Mouse (Mus musculus): ENCODE results near the gene Vmn1r231. TPM values are rescaled to one million over a fixed set of nuclear protein-coding genes. Genes with fewer than 3 reads are reported as not detected.
A peak's percentile ranks its signal among the peaks of the same experiment; 100 is the strongest.

Vmn1r231 gene
- not detected for total RNA-seq (2021)
- long read RNA-seq, experiment 1 = 0 reads
- long read RNA-seq, experiment 2 = 0 reads

DNA sequence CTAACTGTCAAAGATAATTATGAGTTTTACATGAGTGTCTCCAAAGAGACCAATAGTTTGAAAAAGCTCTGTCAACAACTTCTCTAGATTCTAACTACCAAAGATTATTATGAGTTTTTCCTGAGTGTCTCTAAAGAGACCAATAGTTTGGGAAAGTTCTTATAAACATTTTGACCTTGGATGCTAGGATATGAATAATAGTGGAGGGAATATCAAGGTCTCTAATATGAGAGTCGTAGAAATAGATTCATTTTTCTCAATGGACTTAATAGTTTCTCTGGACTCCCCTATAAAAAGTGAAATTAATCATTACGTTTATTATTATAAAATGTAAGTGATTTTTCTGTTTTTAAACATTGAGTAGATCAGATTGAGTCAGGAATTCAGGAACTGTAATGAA lies at the start of gene Vmn1r231:
Gene Vmn1r231 (minus strand): TSS at position 101 of the 400 bp plus-strand sequence.
- TF ChIP-seq CTCF (IDR thresholded peaks at IDR 0.05) = no peak
- Histone ChIP-seq H3K27ac (no peak within 1 kb of the TSS), H3K4me3 (no peak within 1 kb of the TSS)
- no peak for DNase-seq
- intact Hi-C loops (cut with DNase I) = no loop called here

DNA sequence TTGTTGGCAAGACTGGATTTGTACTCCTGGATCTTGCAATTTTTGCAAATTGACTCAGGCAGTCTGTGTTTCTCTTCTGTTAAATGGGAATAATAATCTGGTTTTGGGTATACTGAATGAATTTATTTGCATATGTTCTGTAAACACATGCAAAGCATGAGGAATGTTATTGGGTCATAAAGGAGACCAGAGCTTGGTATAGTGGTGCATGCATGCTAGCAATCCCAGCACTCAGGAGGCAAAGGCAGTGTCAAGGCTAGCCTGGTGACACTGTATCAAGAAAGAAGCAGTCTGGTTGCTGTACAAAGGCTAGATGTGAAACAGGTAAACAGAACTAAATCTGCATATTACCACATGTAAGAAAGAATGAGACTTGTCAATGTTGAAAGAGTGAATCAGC lies 41.7 kb upstream of the Vmn1r231 start:
- intact Hi-C loops (cut with DNase I) = loop anchor here (1.0 to 10.0 kb wide), 5 partner anchors 62 to 1478 kb away; partner anchors contain the start of genes Zfp160, Zfp51, Zfp946 and Zfp948

DNA sequence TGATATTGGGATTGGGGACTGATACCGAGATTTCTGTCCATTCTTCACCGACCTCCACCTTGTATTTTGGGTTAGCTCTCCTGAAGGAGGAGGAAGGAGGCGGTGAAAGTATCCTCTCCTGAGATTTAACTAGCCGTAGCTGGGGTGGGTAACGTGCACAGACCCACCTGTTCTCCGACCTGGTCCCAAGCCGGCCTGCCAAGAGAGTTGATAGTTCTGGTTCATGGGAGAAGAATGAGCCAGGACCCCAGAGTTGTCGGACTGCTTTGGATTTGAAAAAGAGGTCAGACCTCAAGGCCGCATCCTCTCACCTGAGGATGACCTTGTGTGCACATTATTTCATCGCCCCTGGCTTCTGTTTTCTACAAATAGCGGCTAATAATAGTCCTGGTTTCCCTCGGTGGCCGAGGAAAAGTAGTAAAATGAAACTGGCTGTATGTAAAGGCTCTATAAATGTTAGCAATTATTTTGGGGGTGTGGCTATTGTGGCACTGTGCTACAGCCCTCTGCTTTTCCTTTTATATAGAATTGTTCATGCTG lies 41.2 kb upstream of the Vmn1r231 start:
- Histone ChIP-seq H3K27ac (peak overlapping the region; percentile 97), H3K4me3 (peak overlapping the region; percentile 85)
- intact Hi-C loops (cut with DNase I) = loop anchor here (1.0 to 10.0 kb wide), 5 partner anchors 62 to 1479 kb away; partner anchors contain the start of genes Zfp160, Zfp51, Zfp946 and Zfp948
- no peak for TF ChIP-seq CTCF (IDR thresholded peaks at IDR 0.05)
- DNase-seq = peak; percentile 30

More for the DNA sequence above, 41.7 kb upstream of the Vmn1r231 start:
- no peak for TF ChIP-seq CTCF (IDR thresholded peaks at IDR 0.05)
- H3K27ac ChIP-seq = peak overlapping the region; percentile 97
- no peak for DNase-seq
- H3K4me3 ChIP-seq = peak overlapping the region; percentile 85

DNA sequence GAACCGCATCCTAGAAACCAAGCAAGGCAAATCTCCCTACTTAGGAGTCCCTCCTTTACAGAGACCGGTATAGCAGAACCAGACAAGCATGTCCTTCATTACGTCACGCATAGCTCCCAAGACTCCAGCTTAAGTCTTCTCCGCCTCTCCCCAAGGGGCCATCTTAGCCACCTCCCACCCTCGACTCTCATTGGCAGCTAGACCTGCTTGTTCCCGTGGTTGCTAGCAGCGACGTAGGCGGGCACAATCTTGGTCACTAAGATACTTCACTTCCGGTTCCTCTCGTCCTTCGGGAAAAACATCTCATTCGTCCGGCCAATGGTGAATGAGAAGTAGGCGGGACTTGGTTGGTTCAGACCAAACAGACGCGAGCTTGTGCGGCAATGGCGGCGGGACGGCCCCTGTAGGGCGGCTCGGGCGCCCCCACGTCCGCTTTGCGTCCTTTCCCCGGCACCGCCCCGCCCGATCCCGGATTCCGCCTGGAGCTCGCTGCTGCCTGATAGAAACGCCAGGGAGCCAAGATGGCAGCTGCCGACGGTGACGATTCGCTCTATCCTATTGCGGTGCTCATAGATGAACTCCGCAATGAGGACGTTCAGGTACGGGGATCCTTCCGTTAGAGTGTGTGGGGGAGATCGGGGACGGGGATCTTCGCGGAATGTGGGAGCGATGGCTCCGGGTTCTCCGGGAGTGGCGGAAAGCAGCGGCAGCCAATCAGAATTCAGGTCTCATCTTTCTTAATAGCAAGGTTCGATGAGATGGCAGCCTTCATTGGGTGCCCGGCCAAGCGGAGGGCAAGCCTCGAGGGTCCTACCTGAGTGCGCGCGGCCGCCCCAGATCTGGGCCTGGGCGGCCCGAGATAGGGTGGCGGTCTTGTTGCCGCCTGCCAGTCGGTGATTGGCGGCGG lies 40.3 kb upstream of the Vmn1r231 start, which contains the start of gene Ppp2r1a:
Gene Ppp2r1a (plus strand): TSS at position 327 of the 907 bp plus-strand sequence.
- intact Hi-C loops (cut with DNase I) = loop anchor here (5.0 to 10.0 kb wide), 4 partner anchors 510 to 1480 kb away; partner anchors contain the start of genes Zfp51, Zfp946 and Zfp948
- DNase-seq = peak; percentile 99
- no peak for TF ChIP-seq CTCF (IDR thresholded peaks at IDR 0.05)
- H3K27ac ChIP-seq = peak within 1 kb of the TSS; percentile 97
- peak within 1 kb of the TSS; percentile 85 for H3K4me3 ChIP-seq

DNA sequence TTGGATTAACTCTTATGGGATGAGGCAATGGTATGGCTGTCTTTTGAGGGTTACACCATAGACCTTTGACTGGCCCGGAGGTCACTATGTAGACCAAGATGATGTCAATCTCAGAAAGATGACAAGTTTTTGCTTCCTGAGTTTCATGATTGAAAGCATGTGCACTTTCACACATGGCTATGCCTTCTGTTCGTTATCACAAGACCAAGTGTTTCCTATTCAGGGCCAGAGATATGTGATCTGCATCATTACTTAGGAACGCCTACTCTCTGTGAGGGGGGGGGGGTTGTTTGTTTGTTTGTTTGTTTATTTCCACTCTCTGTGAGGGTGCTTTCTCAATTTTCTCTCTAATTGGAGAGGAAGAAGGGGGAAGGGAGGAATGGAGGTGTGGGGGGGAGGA lies 39.3 kb upstream of the Vmn1r231 start:
- Histone ChIP-seq H3K27ac (peak overlapping the region; percentile 94), H3K4me3 (peak overlapping the region; percentile 85)
- DNase-seq = no peak
- intact Hi-C loops (cut with DNase I) = loop anchor here (10.0 kb wide), 3 partner anchors 511 to 1481 kb away; partner anchors contain the start of genes Zfp51, Zfp946 and Zfp948
- TF ChIP-seq CTCF (IDR thresholded peaks at IDR 0.05) = no peak

DNA sequence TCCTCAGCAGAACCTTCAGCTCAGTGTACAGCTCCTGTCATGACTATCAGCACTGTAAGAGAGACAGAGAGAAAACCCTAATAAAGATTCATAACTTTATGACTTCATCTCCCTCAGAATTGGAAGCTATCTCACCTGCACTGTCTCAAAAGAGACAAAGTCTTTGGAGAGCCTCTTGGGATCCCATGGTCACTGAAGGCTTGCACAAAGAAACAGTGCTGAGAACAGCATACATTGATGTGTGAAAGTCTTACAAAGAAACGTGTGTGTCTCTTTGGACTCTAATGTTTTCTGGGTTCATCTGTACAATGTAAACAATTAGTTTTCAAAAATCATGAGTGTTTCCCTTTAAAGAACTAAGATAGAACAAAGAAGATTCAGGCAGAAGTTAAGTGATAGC lies 14.7 kb upstream of the Vmn1r231 start, which contains the start of gene Vmn1r232:
Gene Vmn1r232 (minus strand): TSS at position 101 of the 400 bp plus-strand sequence.
- H3K4me3 ChIP-seq = no peak within 1 kb of the TSS
- intact Hi-C loops (cut with DNase I) = no loop called here
- DNase-seq = no peak
- H3K27ac ChIP-seq = no peak within 1 kb of the TSS
- TF ChIP-seq CTCF (IDR thresholded peaks at IDR 0.05) = no peak

DNA sequence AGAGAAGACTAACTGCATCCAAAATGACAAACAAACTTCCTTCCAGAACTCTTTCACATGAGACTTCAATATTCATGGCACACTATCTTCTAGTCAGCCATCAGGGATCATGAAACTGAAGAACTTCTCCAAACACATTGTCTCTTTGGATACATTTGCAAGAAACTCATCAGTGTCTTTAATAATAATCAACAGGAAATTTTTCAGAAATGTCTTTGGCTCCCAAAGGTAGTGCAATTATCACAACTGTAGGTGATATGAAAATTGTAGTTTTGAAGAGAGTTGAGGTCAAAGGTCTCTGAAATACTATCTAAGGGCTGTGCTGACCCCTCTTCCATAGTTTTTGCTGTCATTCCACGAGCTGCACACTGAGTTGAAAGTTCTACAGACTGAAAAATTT lies 64.7 kb downstream of the Vmn1r231 start, which contains the start of gene Vmn1r230:
Gene Vmn1r230 (plus strand): TSS at position 301 of the 400 bp plus-strand sequence.
- intact Hi-C loops (cut with DNase I) = no loop called here
- DNase-seq = no peak
- Histone ChIP-seq H3K27ac (no peak within 1 kb of the TSS), H3K4me3 (no peak within 1 kb of the TSS)
- no peak for TF ChIP-seq CTCF (IDR thresholded peaks at IDR 0.05)

Other genes with a start within 250 kb of the Vmn1r231 start
- gene Vmn1r226, start 222.2 kb downstream of the Vmn1r231 start, total RNA-seq (2021) = not detected
- not detected for gene Vmn1r227, start 175.2 kb downstream of the Vmn1r231 start, total RNA-seq (2021)
- gene Vmn1r228, start 118.9 kb downstream of the Vmn1r231 start, total RNA-seq (2021) = not detected
- not detected for gene Vmn1r229, start 93.5 kb downstream of the Vmn1r231 start, total RNA-seq (2021)
- not detected for gene Vmn1r230, start 64.6 kb downstream of the Vmn1r231 start, total RNA-seq (2021)
- gene Vmn1r232, start 14.6 kb upstream of the Vmn1r231 start, total RNA-seq (2021) = not detected
- gene Ppp2r1a, start 40.2 kb upstream of the Vmn1r231 start, total RNA-seq (2021) = 100 to 1,000 TPM in 1 of 2 experiments, 10 to 100 TPM in 1; 98.3 to 116 TPM
- gene Vmn1r233, start 91.4 kb upstream of the Vmn1r231 start, total RNA-seq (2021) = not detected
- gene Zfp160, start 103.8 kb upstream of the Vmn1r231 start, total RNA-seq (2021) = 1 to 10 TPM; 6.5 to 8.0 TPM